Mouse (Mus musculus): Measurements from ENCODE around the gene Cbx8. TPM values are rescaled to one million over a fixed set of nuclear protein-coding genes. Genes with fewer than 3 reads are reported as not detected.

Gene Cbx8
- total and polyA plus RNA-seq, 2 experiments from 2014 or later: 7.6 to 15.5 TPM

DNA sequence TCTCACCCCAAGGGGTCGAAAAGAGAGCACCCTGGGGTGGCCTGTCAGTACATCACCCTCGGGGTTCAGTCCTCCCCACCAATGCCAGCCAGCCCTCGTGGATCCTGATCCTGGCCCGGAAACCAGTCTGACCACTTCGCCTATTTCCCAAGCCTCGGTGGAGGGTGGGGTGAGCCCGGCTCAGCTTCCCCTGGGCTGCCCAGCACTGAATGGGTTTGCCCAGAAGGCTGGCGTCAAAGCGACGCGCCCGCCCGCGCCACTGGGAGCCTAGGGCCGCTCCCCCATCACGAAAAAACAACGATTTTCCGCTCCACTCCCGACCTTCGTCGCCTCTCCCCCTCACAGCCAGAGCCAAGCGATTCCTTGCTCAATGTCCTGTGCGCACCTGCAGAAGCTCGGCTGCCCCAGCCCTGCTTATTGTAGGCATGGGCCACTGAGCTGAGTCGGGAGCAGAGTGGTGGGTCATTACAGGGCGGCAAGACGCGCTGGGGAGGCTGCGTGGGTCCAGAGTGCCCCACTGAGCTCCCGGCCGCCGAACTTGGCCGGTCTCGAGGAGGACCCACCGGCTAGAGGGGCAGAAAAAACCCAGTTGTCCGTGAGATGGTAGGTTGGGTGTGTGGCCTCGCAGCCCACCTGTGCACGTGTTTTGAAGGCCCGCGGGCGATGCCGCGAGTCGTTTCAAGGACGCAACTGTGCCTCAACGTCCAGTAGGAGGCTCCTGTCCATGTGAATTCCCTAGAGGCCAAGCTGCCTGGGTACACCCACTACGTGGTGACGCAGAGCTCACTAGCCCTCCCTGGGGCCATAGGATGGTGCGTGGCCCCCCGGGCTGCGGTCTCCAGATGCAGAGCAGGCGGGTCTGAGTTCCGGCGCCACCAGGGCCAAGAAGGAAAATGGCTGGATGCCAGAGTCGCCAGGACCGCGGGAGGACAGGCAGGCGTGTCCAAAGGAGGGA, 17.5 kb upstream of the Cbx8 start:
- H3K9ac ChIP-seq (replicated peaks; ENCODE audit: low read length, poor library complexity, severe bottlenecking): 0 out of 2 replicates have a peak overlapping the region, but pooled peaks have one; percentile 37
- peak overlapping the region; percentile 19 for H3K4me3 ChIP-seq (ENCODE audit: low read depth, low read length)
- no peaks in the 10 kb centered on the region for H3K36me3 ChIP-seq (ENCODE audit: insufficient read depth, low read length)
- TF ChIP-seq CTCF (IDR thresholded peaks at IDR 0.05): peak; percentile 57
- H3K27me3 ChIP-seq (ENCODE audit: insufficient read depth, low read length): peaks cover 11% of the 10 kb centered on the region
- H3K9me3 ChIP-seq (ENCODE audit: low read length): no peaks in the 10 kb centered on the region
- 3% methylated on average over 52 of the region's 58 CpGs for WGBS
- peaks cover 33% of the 10 kb centered on the region for H3K4me1 ChIP-seq (ENCODE audit: insufficient read depth, low read length)
- peak overlapping the region; percentile 92; the same call in 1 of the 2 replicates for H3K27ac ChIP-seq (ENCODE audit: low read depth, low read length)
- ATAC-seq (ENCODE audit: low FRiP score): no peak
- H3K4me2 ChIP-seq (ENCODE audit: low read depth, low read length, poor library complexity, severe bottlenecking): peak overlapping the region; percentile 38
- DNase-seq (ENCODE audit: low spot score): peak; percentile 60

DNA sequence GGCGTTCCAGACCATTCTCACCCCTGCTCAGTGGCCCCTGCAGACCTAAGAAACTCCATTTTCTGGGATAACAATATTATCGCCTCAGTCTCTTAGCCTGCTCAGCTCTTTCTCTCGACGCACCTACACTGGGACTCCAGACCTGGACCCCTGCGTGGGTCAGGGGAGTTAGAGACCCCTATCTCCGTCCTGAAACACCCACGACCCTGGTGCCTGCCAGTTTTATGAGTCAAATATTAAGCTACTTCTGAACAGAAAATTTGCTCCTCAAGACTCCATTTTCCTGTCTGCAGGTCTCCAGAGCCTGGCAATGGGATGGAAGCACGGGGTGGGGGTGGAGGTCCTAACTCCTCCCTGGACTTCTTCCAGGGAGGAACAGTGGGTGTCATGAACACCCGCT, 16.5 kb upstream of the Cbx8 start:
- peaks cover 41% of the 10 kb centered on the region for H3K4me1 ChIP-seq (ENCODE audit: insufficient read depth, low read length)

GRCm38 (mm10) chr11:119056301-119057211, 15.8 kb upstream of the Cbx8 start:
- Histone ChIP-seq H3K36me3 (ENCODE audit: insufficient read depth, low read length) (no peaks in the 10 kb centered on the region), H3K9ac (replicated peaks; ENCODE audit: low read length, poor library complexity, severe bottlenecking) (peak overlapping the region; percentile 81), H3K4me1 (ENCODE audit: insufficient read depth, low read length) (peaks cover 44% of the 10 kb centered on the region), H3K27me3 (ENCODE audit: insufficient read depth, low read length) (peaks cover 11% of the 10 kb centered on the region), H3K9me3 (ENCODE audit: low read length) (no peaks in the 10 kb centered on the region), H3K4me2 (ENCODE audit: low read depth, low read length, poor library complexity, severe bottlenecking) (peak overlapping the region; percentile 98), H3K4me3 (ENCODE audit: low read depth, low read length) (peak overlapping the region; percentile 43), H3K27ac (ENCODE audit: low read depth, low read length) (peak overlapping the region; percentile 92)
- WGBS: under 1% methylated on average over 57 of the region's 65 CpGs
- ATAC-seq (ENCODE audit: low FRiP score) (peak; percentile 20), DNase-seq (ENCODE audit: low spot score) (peak; percentile 76)
- peak; percentile 16; the same call in 1 of the 2 replicates for TF ChIP-seq CTCF (IDR thresholded peaks at IDR 0.05)

More for the DNA sequence above, 16.5 kb upstream of the Cbx8 start:
- Histone ChIP-seq H3K27ac (ENCODE audit: low read depth, low read length) (peak overlapping the region; percentile 92), H3K4me3 (ENCODE audit: low read depth, low read length) (peak overlapping the region; percentile 43), H3K4me2 (ENCODE audit: low read depth, low read length, poor library complexity, severe bottlenecking) (peak overlapping the region; percentile 98), H3K36me3 (ENCODE audit: insufficient read depth, low read length) (no peaks in the 10 kb centered on the region), H3K9me3 (ENCODE audit: low read length) (no peaks in the 10 kb centered on the region), H3K27me3 (ENCODE audit: insufficient read depth, low read length) (peaks cover 11% of the 10 kb centered on the region), H3K9ac (replicated peaks; ENCODE audit: low read length, poor library complexity, severe bottlenecking) (peak overlapping the region; percentile 81)
- no peak for TF ChIP-seq CTCF (IDR thresholded peaks at IDR 0.05)
- DNase-seq (ENCODE audit: low spot score): no peak
- 4% methylated on average over 9 of the region's 9 CpGs for WGBS
- ATAC-seq (ENCODE audit: low FRiP score): no peak

- Histone ChIP-seq H3K4me2 (ENCODE audit: low read depth, low read length, poor library complexity, severe bottlenecking) (peak overlapping the region; percentile 98), H3K9ac (replicated peaks; ENCODE audit: low read length, poor library complexity, severe bottlenecking) (peak overlapping the region; percentile 70), H3K36me3 (ENCODE audit: insufficient read depth, low read length) (no peaks in the 10 kb centered on the region), H3K4me1 (ENCODE audit: insufficient read depth, low read length) (peaks cover 44% of the 10 kb centered on the region), H3K4me3 (ENCODE audit: low read depth, low read length) (peak overlapping the region; percentile 43), H3K27me3 (ENCODE audit: insufficient read depth, low read length) (peaks cover 20% of the 10 kb centered on the region), H3K27ac (ENCODE audit: low read depth, low read length) (peak overlapping the region; percentile 92), H3K9me3 (ENCODE audit: low read length) (no peaks in the 10 kb centered on the region)
- no peak for TF ChIP-seq CTCF (IDR thresholded peaks at IDR 0.05)
- DNase-seq (ENCODE audit: low spot score): no peak
- no peak for ATAC-seq (ENCODE audit: low FRiP score)
- WGBS: 2% methylated on average over 32 of the region's 32 CpGs
Measured at GRCm38 (mm10) chr11:119055571-119056131, 14.9 kb upstream of the Cbx8 start.

Data from midbrain, postnatal 0 days (tissue).